ENCODE assay signal across 8 mouse cellular contexts in genomic region chr3:59175234-59175633, GRCm38 (mm10). TPM values are rescaled to one million over a fixed set of nuclear protein-coding genes. Genes with fewer than 3 reads are reported as not detected.
A peak's percentile ranks its signal among the peaks of the same experiment; 100 is the strongest.
DNase-seq lines count a peak whose midpoint lies in the region; ATAC-seq and TF ChIP-seq lines count a peak whose summit lies in the region.

No protein-coding gene starts in this region.

- no peaks in the 10 kb centered on the region for H3K9me3 ChIP-seq in midbrain, embryonic 13.5 days

- H3K4me3 ChIP-seq in cortical plate, adult 2 months (ENCODE audit: insufficient read depth, low read length): no peak overlapping the region
- H3K4me3 ChIP-seq in left cerebral cortex, adult 2 months: no peak overlapping the region
- H3K4me3 ChIP-seq in midbrain, embryonic 13.5 days (replicated peaks): no peak overlapping the region
- no peak overlapping the region for H3K4me3 ChIP-seq in thymus, adult 2 months (ENCODE audit: control insufficient read depth, insufficient read depth, low read length)

- CTCF ChIA-PET in Patski (lab: Charles Lee): interaction anchor here (0.7 to 3.6 kb wide), 7 partner anchors 16 to 54 kb away, joined by 3 to 10 read pairs (median 4); partner anchors contain the start of gene P2ry13

- POLR2A ChIA-PET in Patski (lab: Charles Lee): no interaction called here

- WGBS in midbrain, embryonic 13.5 days: 40% methylated on average over 5 of the region's 5 CpGs
- WGBS in thymus, adult 2 months: 35% methylated on average over 5 of the region's 5 CpGs

- no peak overlapping the region for H3K27ac ChIP-seq in cortical plate, adult 2 months (ENCODE audit: insufficient read depth, low read length)
- H3K27ac ChIP-seq in left cerebral cortex, adult 2 months: no peak overlapping the region
- H3K27ac ChIP-seq in midbrain, embryonic 13.5 days: no peak overlapping the region
- H3K27ac ChIP-seq in thymus, adult 2 months (ENCODE audit: control insufficient read depth, insufficient read depth, low read length): no peak overlapping the region

- no peak overlapping the region for H3K9ac ChIP-seq in midbrain, embryonic 13.5 days (replicated peaks)

- intact Hi-C loops in gastrocnemius, postnatal 36 days (cut with DNase I): no loop called here
- intact Hi-C loops in left cerebral cortex, adult 2 months (cut with DNase I): loop anchor here (1.0 to 10.0 kb wide), 3 partner anchors 34 to 567 kb away; no protein-coding TSS in a partner anchor

- in situ Hi-C loops in Patski (cut with MboI; ENCODE audit: low pct_unique_long_range_greater_than_20kb): loop anchor here (25.0 kb wide), 1 partner anchor 687 kb away; the partner anchor contains the start of gene Gm8298

- ATAC-seq in Patski: peak; percentile 79
- ATAC-seq in hematopoietic stem cell, adult 5-6 weeks (replicated peaks in 1 of 2; ENCODE audit: insufficient read depth in 1 of 2, low FRiP score in 2 of 2, low TSS enrichment in 1 of 2, low read depth in 1 of 2, poor library complexity in 2 of 2, severe bottlenecking in 2 of 2): peak; percentile 81 to 85
- ATAC-seq in midbrain, embryonic 13.5 days: peak; percentile 77

- H3K4me2 ChIP-seq in midbrain, embryonic 13.5 days (replicated peaks): no peak overlapping the region

- no peaks in the 10 kb centered on the region for H3K36me3 ChIP-seq in midbrain, embryonic 13.5 days
- no peaks in the 10 kb centered on the region for H3K36me3 ChIP-seq in thymus, adult 2 months (ENCODE audit: control insufficient read depth, insufficient read depth, low read length)

- no peak for TF ChIP-seq POLR2A in cortical plate, adult 2 months (IDR thresholded peaks at IDR 0.05; ENCODE audit: extremely low read depth, insufficient read depth, low read length)
- no peak for TF ChIP-seq POLR2A in thymus, adult 2 months (IDR thresholded peaks at IDR 0.05; ENCODE audit: control insufficient read depth, extremely low read depth, insufficient read depth, low read length, poor library complexity)

- H3K27me3 ChIP-seq in Patski: no peaks in the 10 kb centered on the region
- no peaks in the 10 kb centered on the region for H3K27me3 ChIP-seq in midbrain, embryonic 13.5 days
- no peaks in the 10 kb centered on the region for H3K27me3 ChIP-seq in thymus, adult 2 months (ENCODE audit: control insufficient read depth, insufficient read depth, low read length)

- TF ChIP-seq CTCF in Patski (IDR thresholded peaks at IDR 0.05): peak; percentile 97
- peak; percentile 86 for TF ChIP-seq CTCF in cortical plate, adult 2 months (IDR thresholded peaks at IDR 0.05; ENCODE audit: extremely low read depth, insufficient read depth, low read length)
- peak; percentile 86 for TF ChIP-seq CTCF in left cerebral cortex, adult 2 months (IDR thresholded peaks at IDR 0.05)
- no peak for TF ChIP-seq CTCF in thymus, adult 2 months (IDR thresholded peaks at IDR 0.05; ENCODE audit: borderline replicate concordance, control insufficient read depth, extremely low read depth, insufficient read depth, low read length, poor library complexity)

- H3K4me1 ChIP-seq in cortical plate, adult 2 months (ENCODE audit: control insufficient read depth, insufficient read depth, low read length): no peaks in the 10 kb centered on the region
- no peaks in the 10 kb centered on the region for H3K4me1 ChIP-seq in midbrain, embryonic 13.5 days (replicated peaks)
- H3K4me1 ChIP-seq in thymus, adult 2 months (replicated peaks; ENCODE audit: control insufficient read depth, insufficient read depth, low read length): no peaks in the 10 kb centered on the region

- DNase-seq in gastrocnemius, postnatal 10 days: peak; percentile 16
- DNase-seq in gastrocnemius, postnatal 36 days: no peak
- peak; percentile 44 for DNase-seq in Patski (ENCODE audit: low read depth, low spot score)
- DNase-seq in left cerebral cortex, adult 2 months (ENCODE audit: extremely low spot score in 1 of 2, low spot score in 2 of 2): peak in 1 of 2 experiments; percentile 46
- DNase-seq in thymus, adult 2 months: peak; percentile 69

RNA-seq across cellular contexts. Expression of gene Gpr87, which starts 19.7 kb away (rescaled TPM):
- not detected for total RNA-seq in gastrocnemius, postnatal 10 days (2021)
- not detected for total RNA-seq in gastrocnemius, postnatal 36 days (2021)
- polyA plus RNA-seq in Patski (2021): not detected
- polyA plus RNA-seq in cortical plate, adult 2 months (2012; rRNA removed): not detected in 2 replicates
- total RNA-seq in hematopoietic stem cell, adult 5-6 weeks (2017): not detected in 2 replicates
- total RNA-seq in left cerebral cortex, adult 2 months (2021): not detected
- polyA plus RNA-seq in midbrain, embryonic 13.5 days (2015; fragmentation: Nextera tagmentation; extraction: Ambion mirVana): 0.19 TPM in 1 of 2 replicates, not detected in the other
- 2.9 and 3.7 TPM in 2 replicates for polyA plus RNA-seq in thymus, adult 2 months (2012; rRNA removed)

RNA-seq across cellular contexts. Expression of gene P2ry14, which starts 21.8 kb away (rescaled TPM):
- 1 to 10 TPM; 2.5 TPM for total RNA-seq in gastrocnemius, postnatal 10 days (2021)
- 1 to 10 TPM; 1.6 to 1.7 TPM for total RNA-seq in gastrocnemius, postnatal 36 days (2021)
- 0.33 TPM for polyA plus RNA-seq in Patski (2021)
- 3.7 and 4.8 TPM in 2 replicates for polyA plus RNA-seq in cortical plate, adult 2 months (2012; rRNA removed)
- 53.2 and 54.7 TPM in 2 replicates for total RNA-seq in hematopoietic stem cell, adult 5-6 weeks (2017)
- 1 to 10 TPM; 2.9 to 3.5 TPM for total RNA-seq in left cerebral cortex, adult 2 months (2021)
- polyA plus RNA-seq in midbrain, embryonic 13.5 days (2015; fragmentation: Nextera tagmentation; extraction: Ambion mirVana): 1.9 and 2.4 TPM in 2 replicates
- 3.9 and 5.3 TPM in 2 replicates for polyA plus RNA-seq in thymus, adult 2 months (2012; rRNA removed)

RNA-seq across cellular contexts. Expression of gene P2ry13, which starts 35.4 kb away (rescaled TPM):
- total RNA-seq in gastrocnemius, postnatal 10 days (2021): 1 to 10 TPM in 1 of 2 experiments, under 1 TPM in 1; 0.59 to 1.1 TPM
- under 1 TPM; 0.23 to 0.30 TPM for total RNA-seq in gastrocnemius, postnatal 36 days (2021)
- polyA plus RNA-seq in Patski (2021): not detected
- polyA plus RNA-seq in cortical plate, adult 2 months (2012; rRNA removed): 18.4 and 19.5 TPM in 2 replicates
- 2.0 and 4.9 TPM in 2 replicates for total RNA-seq in hematopoietic stem cell, adult 5-6 weeks (2017)
- 1 to 10 TPM; 5.6 to 8.7 TPM for total RNA-seq in left cerebral cortex, adult 2 months (2021)
- polyA plus RNA-seq in midbrain, embryonic 13.5 days (2015; fragmentation: Nextera tagmentation; extraction: Ambion mirVana): 0.97 and 1.2 TPM in 2 replicates
- polyA plus RNA-seq in thymus, adult 2 months (2012; rRNA removed): 9.4 and 10.4 TPM in 2 replicates

Comparison
In these comparisons a context has a peak if more than half of its experiments do, and no peak if none do; other contexts are left out.
1. DNase-seq: peak in gastrocnemius, postnatal 10 days (single experiment), Patski (single experiment) and thymus, adult 2 months (single experiment); none in gastrocnemius, postnatal 36 days (0 of 2).
2. RNA of gene P2ry14, which starts 21.8 kb away (total RNA-seq): 53.2 to 54.7 TPM in hematopoietic stem cell, adult 5-6 weeks; 2.9 to 3.5 TPM in left cerebral cortex, adult 2 months, 2.5 TPM in gastrocnemius, postnatal 10 days and 1.6 to 1.7 TPM in gastrocnemius, postnatal 36 days; every median in the first group is over 10 times any median in the second.
3. Peak in every context shown above with its lines, with median percentiles within 50 percentile points of each other: ATAC-seq.